Mouse (Mus musculus) embryonic facial prominence, embryonic 15.5 days (tissue): ENCODE results near the gene Hist1h4i. TPM values are rescaled to one million over a fixed set of nuclear protein-coding genes. Genes with fewer than 3 reads are reported as not detected.

Experiments
- ATAC-seq: fragments of 200-750 bp; cut with Nextera tagmentation; 2 replicates; pipeline ENCODE4 v1.8.0; 2017; ENCODE audit warnings: low read depth, moderate TSS enrichment; ENCODE audit not compliant: insufficient number of reproducible peaks, low FRiP score, low TSS enrichment
- H3K27ac ChIP-seq: fragments of 300-500 bp; sonication (generic); replicated peaks from 2 replicates; pipeline ENCODE4 v1.5.1; 2015; ENCODE audit warnings: mild to moderate bottlenecking, inconsistent platforms
- H3K27me3 ChIP-seq: fragments of 300-500 bp; sonication (generic); 2 replicates; pipeline ENCODE4 v1.6.1; 2015; ENCODE audit warnings: inconsistent platforms
- H3K36me3 ChIP-seq: fragments of 300-500 bp; sonication (generic); 2 replicates; pipeline ENCODE4 v1.6.1; 2015; ENCODE audit warnings: mild to moderate bottlenecking, inconsistent platforms
- H3K4me1 ChIP-seq: fragments of 300-500 bp; sonication (generic); 2 replicates; pipeline ENCODE4 v1.6.1; 2015; ENCODE audit warnings: inconsistent platforms
- H3K4me2 ChIP-seq: fragments of 300-500 bp; sonication (generic); replicated peaks from 2 replicates; pipeline ENCODE4 v1.6.1; 2015; ENCODE audit warnings: mild to moderate bottlenecking, inconsistent platforms
- H3K4me3 ChIP-seq: fragments of 300-500 bp; sonication (generic); replicated peaks from 2 replicates; pipeline ENCODE4 v1.5.1; 2015; ENCODE audit warnings: mild to moderate bottlenecking, inconsistent platforms
- H3K9ac ChIP-seq: fragments of 300-500 bp; sonication (generic); 2 replicates; pipeline ENCODE4 v1.6.1; 2015; ENCODE audit warnings: inconsistent platforms
- H3K9me3 ChIP-seq: fragments of 300-500 bp; sonication (generic); replicated peaks from 2 replicates; pipeline ENCODE4 v1.6.1; 2016; ENCODE audit warnings: inconsistent platforms
- WGBS: fragments of 180-500 bp; shearing (Covaris S2); methylation state at CpG from one replicate; pipeline ENCODE4 v1.1.7; 2015; 5-methylcytosine and 5-hydroxymethylcytosine counted together
- microRNA-seq: library from miRNA; unstranded; fragments of <30 nt; microRNA quantifications from one replicate; pipeline ENCODE4, GENCODE M21; 2016; ENCODE audit warnings: borderline number of aligned reads
- polyA plus RNA-seq: library from polyadenylated mRNA; unstranded; fragments of >200 nt; fragmentation: Nextera tagmentation; extraction: Ambion mirVana; gene quantifications from 2 replicates; pipeline ENCODE4 v1.2.1, GENCODE M21; 2015

Hist1h4i gene
- polyA plus RNA-seq, 1 experiment from 2014 or later: 20.6 TPM

GRCm38 (mm10) chr13:21993957-21994738 lies 47.0 kb downstream of the Hist1h4i start:
- no peak overlapping the region for H3K4me3 ChIP-seq
- H3K27ac ChIP-seq: no peak overlapping the region
- H3K36me3 ChIP-seq: no peaks in the 10 kb centered on the region
- WGBS: 2% methylated on average over 22 of the region's 22 CpGs
- ATAC-seq: no peak
- no peaks in the 10 kb centered on the region for H3K9me3 ChIP-seq
- H3K4me1 ChIP-seq: peaks cover 16% of the 10 kb centered on the region
- H3K9ac ChIP-seq: no peak overlapping the region
- H3K4me2 ChIP-seq: no peak overlapping the region
- H3K27me3 ChIP-seq: peaks cover 55% of the 10 kb centered on the region

- H3K9ac ChIP-seq: no peak overlapping the region
- H3K4me3 ChIP-seq: no peak overlapping the region
- H3K4me1 ChIP-seq: peaks cover 16% of the 10 kb centered on the region
- no peak for ATAC-seq
- no peak overlapping the region for H3K4me2 ChIP-seq
- no peaks in the 10 kb centered on the region for H3K36me3 ChIP-seq
- peaks cover 40% of the 10 kb centered on the region for H3K27me3 ChIP-seq
- H3K27ac ChIP-seq: no peak overlapping the region
- WGBS: 77% methylated on average over 5 of the region's 5 CpGs
- no peaks in the 10 kb centered on the region for H3K9me3 ChIP-seq
Measured at GRCm38 (mm10) chr13:21992550-21992949, 48.6 kb downstream of the Hist1h4i start.

Small RNA genes within 50 kb of the gene (microRNA-seq; reads per million reads assigned to microRNA genes)
- gene Gm26300 (not detected), gene Gm44390 (not detected), gene Gm44486 (not detected)

Other genes starting within 250 kb of the Hist1h4i start
- 12.0 and 14.0 TPM in 2 replicates for gene Hist1h2bq, start 231.2 kb downstream of the Hist1h4i start, polyA plus RNA-seq
- not detected in 2 replicates for gene Hist1h2ao, start 230.9 kb downstream of the Hist1h4i start, polyA plus RNA-seq
- not detected in 2 replicates for gene Hist1h4m, start 229.6 kb downstream of the Hist1h4i start, polyA plus RNA-seq
- gene Hist1h4n, start 209.2 kb downstream of the Hist1h4i start, polyA plus RNA-seq: 10.7 and 11.9 TPM in 2 replicates
- gene Hist1h2ap, start 207.9 kb downstream of the Hist1h4i start, polyA plus RNA-seq: 2,761 and 2,921 TPM in 2 replicates
- 14.2 and 14.7 TPM in 2 replicates for gene Hist1h2br, start 207.6 kb downstream of the Hist1h4i start, polyA plus RNA-seq
- gene Zfp184, start 96.3 kb downstream of the Hist1h4i start, polyA plus RNA-seq: 7.7 and 9.0 TPM in 2 replicates
- 0.29 TPM in 2 replicates for gene Pom121l2, start 60.2 kb downstream of the Hist1h4i start, polyA plus RNA-seq
- 1.2 and 1.8 TPM in 2 replicates for gene Prss16, start 31.6 kb downstream of the Hist1h4i start, polyA plus RNA-seq
- 2.8 and 17.2 TPM in 2 replicates for gene Hist1h2ah, start 5.8 kb downstream of the Hist1h4i start, polyA plus RNA-seq
- gene Hist1h2bk, start 5.5 kb downstream of the Hist1h4i start, polyA plus RNA-seq: 3.1 and 4.0 TPM in 2 replicates
- gene Hist1h2ag, start 1.6 kb upstream of the Hist1h4i start, polyA plus RNA-seq: 33.6 and 33.8 TPM in 2 replicates
- gene Hist1h2bj, start 1.9 kb upstream of the Hist1h4i start, polyA plus RNA-seq: 5.7 and 6.9 TPM in 2 replicates
- gene Vmn1r188, start 43.1 kb upstream of the Hist1h4i start, polyA plus RNA-seq: not detected in 2 replicates
- not detected in 2 replicates for gene Vmn1r189, start 64.5 kb upstream of the Hist1h4i start, polyA plus RNA-seq
- not detected in 2 replicates for gene Vmn1r191, start 142.6 kb upstream of the Hist1h4i start, polyA plus RNA-seq
- gene Vmn1r192, start 149.8 kb upstream of the Hist1h4i start, polyA plus RNA-seq: not detected in 2 replicates
- not detected in 2 replicates for gene Vmn1r193, start 181.8 kb upstream of the Hist1h4i start, polyA plus RNA-seq
- gene Vmn1r194, start 202.9 kb upstream of the Hist1h4i start, polyA plus RNA-seq: not detected in 2 replicates
- gene Vmn1r195, start 229.2 kb upstream of the Hist1h4i start, polyA plus RNA-seq: not detected in 2 replicates
- 0.07 TPM in 2 replicates for gene Vmn1r196, start 248.6 kb upstream of the Hist1h4i start, polyA plus RNA-seq